Mouse (Mus musculus) spleen, adult 2 months (tissue): ENCODE data around the gene Slc10a4.
A peak's percentile ranks its signal among the peaks of the same experiment; 100 is the strongest.

Source experiments
- CTCF ChIP-seq: fragments of 200-500 bp; IDR thresholded peaks from 2 replicates; pipeline ENCODE4 v1.5.1; 2011; ENCODE audit warnings: mild to moderate bottlenecking, inconsistent platforms; ENCODE audit not compliant: insufficient read depth, insufficient read length, insufficient replicate concordance; ENCODE audit errors: extremely low read depth
- POLR2A ChIP-seq: fragments of 200-500 bp; IDR thresholded peaks from 2 replicates; pipeline ENCODE4 v1.6.1; 2011; ENCODE audit warnings: low read depth, low read length, inconsistent platforms

GRCm38 (mm10) chr5:73056457-73056856 lies 49.8 kb downstream of the Slc10a4 start:
- TF ChIP-seq CTCF (peak; percentile 34; the same call in 1 of the 2 replicates), POLR2A (no peak)
